Mouse (Mus musculus) spleen, postnatal 4 days (tissue): ENCODE measurements at regions not wholly inside any gene's neighbourhood (a gene's known extent, or its start where the extent isn't known, plus 50 kb on each side); places are given as distances from the start of the nearest gene placed in this dataset.

Source experiments
- DNase-seq, 2 experiments: peaks; one replicate each; pipeline ENCODE4 v3.0.0; 2022; ENCODE audit warnings: low spot score in 2 of 2

DNA sequence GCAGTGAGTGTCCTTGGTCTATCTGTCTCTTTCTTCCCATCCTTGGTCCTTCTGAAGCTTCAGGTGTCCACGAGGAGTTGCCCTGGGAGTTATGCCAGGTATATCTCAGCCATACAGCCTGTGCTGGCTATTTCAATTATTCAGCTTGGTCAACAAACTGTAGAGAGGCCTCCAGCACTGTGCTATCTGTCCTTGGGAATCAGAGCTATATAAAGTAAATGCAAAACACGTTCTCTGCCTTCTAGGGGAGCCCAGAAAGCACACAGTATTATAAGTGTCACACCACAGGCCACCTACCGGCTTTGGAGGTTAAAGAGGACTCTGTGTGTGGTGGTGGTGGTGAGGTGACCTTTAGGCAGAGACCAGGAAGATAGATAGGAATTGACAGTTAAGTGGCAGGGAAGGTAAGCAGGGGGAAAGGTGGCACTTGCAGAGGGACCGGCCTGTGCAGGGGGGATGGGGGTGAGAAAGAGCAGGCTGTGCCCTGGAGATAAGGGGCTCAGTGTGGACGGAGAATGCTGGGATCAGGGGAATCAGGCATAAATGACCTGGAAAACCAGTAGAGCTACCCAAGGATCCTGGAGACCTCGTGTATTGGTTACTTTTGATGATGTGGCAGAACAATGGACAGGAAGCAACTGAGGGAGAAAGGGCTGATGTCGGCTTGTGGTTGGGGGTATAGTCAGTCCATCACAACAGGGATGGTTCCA is 425.9 kb downstream of the Fut8 start:
- no peak for DNase-seq

- no peak for DNase-seq
Observed at GRCm38 (mm10) chr12:77666411-77666810, 428.5 kb downstream of the Fut8 start.

DNA sequence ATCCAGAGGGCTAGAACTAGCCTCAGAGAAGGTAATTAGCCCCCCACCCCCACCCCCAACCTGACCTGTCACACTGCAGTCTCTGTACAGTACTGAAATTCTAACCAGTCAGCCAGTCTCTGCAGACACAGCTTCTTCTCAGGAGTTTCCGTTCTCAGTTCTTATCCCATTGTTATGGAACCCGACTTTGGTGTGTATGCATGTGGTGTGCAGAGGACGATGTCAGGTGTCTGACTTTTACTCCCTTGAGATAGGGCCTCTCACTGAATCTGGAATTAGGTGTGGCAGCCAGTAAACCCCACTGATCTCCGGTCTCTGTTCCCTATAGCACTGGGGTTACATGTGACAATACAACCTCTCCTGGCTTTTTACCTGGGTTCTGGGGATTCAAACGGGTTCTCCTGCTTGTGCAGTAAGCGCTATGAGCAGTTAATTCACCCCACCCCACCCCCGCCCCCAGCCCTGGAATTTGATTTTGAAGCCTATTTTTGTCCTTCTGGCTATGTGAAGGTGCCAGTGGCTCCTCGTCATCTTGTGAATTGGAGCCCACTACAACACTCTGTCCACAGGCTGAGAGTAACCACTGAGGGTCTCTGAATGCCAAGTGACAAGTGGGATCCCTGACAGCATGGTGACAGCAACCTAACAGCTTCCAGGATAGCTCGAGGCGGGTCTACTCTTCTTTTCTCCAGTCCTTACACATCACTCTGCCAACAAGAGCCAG is 429.4 kb downstream of the Fut8 start:
- DNase-seq = no peak

- DNase-seq = peak; percentile 44 to 83
Observed at GRCm38 (mm10) chr12:77667875-77668204, 429.9 kb downstream of the Fut8 start.

GRCm38 (mm10) chr12:77670531-77670930 is 432.6 kb downstream of the Fut8 start:
- DNase-seq = no peak

GRCm38 (mm10) chr12:77674352-77674751 is 436.4 kb downstream of the Fut8 start:
- DNase-seq = no peak

GRCm38 (mm10) chr12:77674755-77675154 is 436.8 kb downstream of the Fut8 start:
- DNase-seq = peak; percentile 18 to 74

GRCm38 (mm10) chr12:77678040-77678439 is 440.1 kb downstream of the Fut8 start:
- no peak for DNase-seq

GRCm38 (mm10) chr12:77694101-77694500 is 456.2 kb downstream of the Fut8 start:
- DNase-seq = no peak

- DNase-seq = no peak
Observed at GRCm38 (mm10) chr12:77696039-77696631, 458.2 kb downstream of the Fut8 start.

DNA sequence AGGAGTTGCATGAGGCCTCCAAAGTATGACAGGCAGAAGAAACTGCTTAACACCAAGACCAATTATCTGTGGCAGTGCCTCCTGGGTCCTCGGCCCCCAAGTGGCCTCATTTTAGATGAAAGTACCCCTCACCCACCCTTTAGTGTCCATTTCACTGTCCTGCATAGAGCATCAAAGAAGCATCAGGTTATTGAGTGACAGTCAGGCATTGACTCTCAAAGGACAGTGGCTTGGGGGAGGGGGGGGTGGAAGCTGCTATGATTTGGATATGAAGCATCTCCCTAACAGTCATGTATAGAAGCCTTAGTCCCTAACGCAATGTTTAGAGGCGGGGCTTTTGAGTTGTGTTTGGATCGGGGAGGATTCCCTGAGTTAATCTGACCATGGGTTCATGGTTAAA is 458.7 kb downstream of the Fut8 start:
- DNase-seq = no peak

DNA sequence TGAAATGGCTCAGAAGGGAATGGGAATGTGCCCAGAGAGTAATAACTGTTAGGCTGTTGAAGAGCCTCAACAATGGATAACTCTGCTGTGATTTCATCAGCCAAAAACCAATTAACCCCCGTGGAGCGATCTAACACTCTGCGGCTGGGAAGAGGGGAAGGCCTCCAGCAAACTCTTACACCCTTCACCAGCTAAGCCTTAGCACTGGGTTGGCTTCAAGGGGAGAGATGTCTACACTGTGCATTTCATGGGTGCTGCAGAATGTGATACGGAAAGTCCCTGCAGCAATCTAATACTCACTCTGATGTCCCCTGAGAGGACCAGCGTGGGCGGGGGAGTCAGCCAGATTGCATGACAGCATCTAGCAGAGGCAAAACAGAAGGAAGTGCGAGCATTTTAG is 460.2 kb downstream of the Fut8 start:
- DNase-seq = no peak

GRCm38 (mm10) chr12:77699896-77700605 is 462.1 kb downstream of the Fut8 start:
- no peak for DNase-seq

DNA sequence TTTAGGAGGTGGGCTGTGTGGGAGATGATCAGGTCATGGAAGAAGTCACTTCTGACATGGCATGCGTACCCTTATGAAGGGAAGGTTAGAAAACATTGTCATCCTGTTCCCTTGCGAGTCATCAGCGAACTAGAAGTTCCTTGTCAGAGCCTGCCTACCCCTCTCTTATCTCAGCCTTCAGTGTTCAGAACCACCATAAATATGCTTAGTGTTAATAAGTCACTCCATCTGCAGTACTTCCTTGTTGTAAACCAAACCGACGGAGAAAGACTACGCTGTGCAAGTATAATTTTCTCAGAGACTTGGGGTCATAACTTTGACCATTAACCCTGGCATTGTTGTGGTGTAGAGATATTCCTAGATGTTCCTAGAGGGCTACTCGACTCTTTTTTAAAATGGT is 477.6 kb downstream of the Fut8 start:
- DNase-seq = no peak

DNA sequence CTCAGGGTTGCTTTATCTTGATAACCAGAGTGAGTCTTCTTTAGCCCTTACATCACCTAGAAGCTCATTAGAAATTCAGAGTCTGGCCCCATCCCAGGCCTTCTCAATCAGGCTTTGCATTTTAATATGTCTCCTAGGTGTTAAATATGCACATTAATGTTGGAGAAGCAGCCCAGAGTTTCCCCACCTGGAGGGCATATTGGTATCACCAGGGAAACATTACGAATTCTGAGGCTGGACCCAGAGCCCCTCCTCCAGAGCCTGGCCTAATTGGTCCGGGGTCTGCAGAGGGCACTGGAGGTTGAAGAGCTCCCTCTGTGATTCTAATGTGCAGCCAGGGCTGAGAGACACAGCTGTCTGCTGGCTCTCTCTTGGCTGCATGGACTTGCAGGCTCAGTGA is 478.1 kb downstream of the Fut8 start:
- no peak for DNase-seq

- DNase-seq = no peak
Observed at GRCm38 (mm10) chr12:77727766-77728165, 466.3 kb upstream of the Gm6657 start.

GRCm38 (mm10) chr12:77739047-77739760 is 454.8 kb upstream of the Gm6657 start:
- no peak for DNase-seq

DNA sequence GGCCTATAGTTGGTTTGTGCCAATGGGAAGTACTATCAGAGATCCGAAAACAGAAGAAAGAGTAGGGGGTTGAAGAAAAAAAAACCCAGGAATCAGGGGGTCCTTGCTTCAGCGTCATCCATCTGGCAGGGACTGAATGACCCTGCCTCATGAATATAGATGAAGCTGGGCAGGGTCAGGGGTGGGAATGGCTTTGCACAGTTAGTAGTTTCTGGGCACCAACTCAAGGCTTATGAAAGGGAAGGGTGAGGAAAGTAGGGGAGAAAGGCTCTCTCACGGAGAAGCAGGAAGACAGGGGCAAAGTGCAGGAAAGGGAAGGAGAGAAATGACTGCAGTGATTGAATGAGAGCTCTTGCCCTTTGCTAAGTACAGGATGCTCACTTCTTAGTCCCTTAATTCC is 451.3 kb upstream of the Gm6657 start:
- DNase-seq = no peak

DNA sequence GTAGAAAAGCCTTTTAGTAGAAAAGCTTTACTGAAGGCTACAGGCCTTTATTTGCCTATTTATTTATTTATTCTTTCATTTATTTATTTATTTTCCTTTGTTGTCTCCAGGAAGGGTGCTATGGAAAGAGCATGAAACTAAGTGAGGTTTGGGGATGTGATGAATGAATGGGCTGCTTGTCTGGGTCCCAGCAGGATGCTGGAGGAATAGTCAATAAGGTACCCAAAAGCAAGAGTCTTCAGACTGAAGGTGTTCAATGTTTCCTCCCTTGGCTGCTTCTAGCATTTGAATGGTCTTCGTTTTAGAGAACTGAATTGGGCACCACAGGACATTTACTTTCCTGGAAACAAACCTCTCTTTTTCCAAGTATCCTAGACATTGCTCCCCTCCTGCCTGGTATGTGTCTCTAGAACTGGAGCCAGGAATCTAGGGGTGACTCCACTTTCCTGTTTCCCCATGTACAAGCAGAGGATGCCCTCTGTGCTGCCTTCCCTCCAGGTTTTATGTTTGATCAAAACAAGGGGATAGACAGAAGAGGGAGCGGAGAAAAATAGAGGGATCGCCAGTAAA is 444.5 kb upstream of the Gm6657 start:
- DNase-seq = no peak

GRCm38 (mm10) chr12:77752181-77752580 is 441.9 kb upstream of the Gm6657 start:
- no peak for DNase-seq

- no peak for DNase-seq
Observed at GRCm38 (mm10) chr12:77756021-77756420, 438.0 kb upstream of the Gm6657 start.

DNA sequence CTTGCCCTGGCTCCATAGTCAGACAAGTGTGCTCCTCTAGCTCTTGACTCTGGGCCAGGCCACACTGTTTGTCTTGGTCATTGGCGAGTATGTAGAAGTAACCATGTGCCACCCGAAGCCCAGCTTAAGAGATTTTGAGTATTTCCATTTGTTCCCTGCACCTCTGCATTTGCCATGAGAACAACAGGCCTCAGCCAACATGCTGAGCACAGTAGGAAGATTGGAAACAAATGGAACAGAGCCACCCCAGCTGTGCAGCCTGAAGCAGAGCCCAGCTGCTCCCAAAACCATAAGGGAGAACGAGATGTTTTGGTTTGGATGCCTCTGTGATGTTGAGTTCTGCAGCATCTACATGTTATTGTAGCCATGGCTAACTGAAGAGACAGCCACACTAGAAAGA is 433.1 kb upstream of the Gm6657 start:
- no peak for DNase-seq
